Mouse (Mus musculus) MEL (cell line): ENCODE measurements around the gene Kitl. TPM values are rescaled to one million over a fixed set of nuclear protein-coding genes. Genes with fewer than 3 reads are reported as not detected.

ENCODE experiments used
- DNase-seq: peaks from one replicate; pipeline ENCODE4 v3.0.0; 2011; ENCODE audit warnings: low read depth, low spot score
- H3K27ac ChIP-seq: 2 replicates; pipeline ENCODE4 v1.5.1; 2012; ENCODE audit warnings: low read depth, mild to moderate bottlenecking, control low read depth, low read length, moderate library complexity; ENCODE audit not compliant: control insufficient read depth
- H3K27me3 ChIP-seq, 2 experiments: fragments of 150-350 bp in 1 of 2; sonication (generic) in 1 of 2; 2 replicates each; pipeline ENCODE4 v1.6.1; 2012; ENCODE audit warnings: low read length in 2 of 2, mild to moderate bottlenecking in 2 of 2, improper control_type of control experiment in 1 of 2, moderate library complexity in 1 of 2; ENCODE audit not compliant: insufficient read depth in 2 of 2, control insufficient read depth in 1 of 2
- H3K36me3 ChIP-seq, 2 experiments: 2 replicates each; pipeline ENCODE4 v1.6.1; 2012 to 2014; ENCODE audit warnings: low read length in 2 of 2, improper control_type of control experiment in 1 of 2, inconsistent platforms in 1 of 2, mild to moderate bottlenecking in 1 of 2; ENCODE audit not compliant: insufficient read depth in 2 of 2, control insufficient read depth in 1 of 2
- H3K4me1 ChIP-seq, 2 experiments: fragments of 150-350 bp in 1 of 2; sonication (generic) in 1 of 2; 2 replicates each; pipeline ENCODE4 v1.6.1; 2012; ENCODE audit warnings: low read length in 2 of 2, improper control_type of control experiment in 1 of 2, mild to moderate bottlenecking in 1 of 2; ENCODE audit not compliant: insufficient read depth in 2 of 2, control insufficient read depth in 1 of 2
- H3K4me3 ChIP-seq, 2 experiments: fragments of 150-350 bp in 1 of 2; sonication (generic) in 1 of 2; 2 replicates each; pipeline ENCODE4 v1.5.1; 2012; ENCODE audit warnings: low read depth in 2 of 2, low read length in 2 of 2, mild to moderate bottlenecking in 2 of 2, moderate library complexity in 2 of 2, control low read depth in 1 of 2, improper control_type of control experiment in 1 of 2; ENCODE audit not compliant: control insufficient read depth in 1 of 2, insufficient read depth in 1 of 2
- H3K79me2 ChIP-seq: 2 replicates; pipeline ENCODE4 v1.6.1; 2012; ENCODE audit warnings: mild to moderate bottlenecking, low read length, moderate library complexity; ENCODE audit not compliant: control insufficient read depth, poor library complexity, insufficient read depth
- H3K9ac ChIP-seq: 2 replicates; pipeline ENCODE4 v1.6.1; 2012; ENCODE audit warnings: low read depth, mild to moderate bottlenecking, control low read depth, low read length, moderate library complexity; ENCODE audit not compliant: control insufficient read depth, poor library complexity, severe bottlenecking
- H3K9me3 ChIP-seq: fragments of 150-350 bp; sonication (generic); replicated peaks from 2 replicates; pipeline ENCODE4 v1.6.1; 2012; ENCODE audit warnings: mild to moderate bottlenecking, low read length, improper control_type of control experiment, moderate library complexity; ENCODE audit not compliant: insufficient read depth
- CHD2 ChIP-seq: IDR thresholded peaks from 2 replicates; pipeline ENCODE4 v1.6.1; 2011; ENCODE audit warnings: low read length, improper control_type of control experiment
- CTCF ChIP-seq, 3 experiments: IDR thresholded peaks in 2 of 3; conservative IDR thresholded peaks in 1 of 3; 2 replicates each; pipeline ENCODE4 v1.5.1; 2011 to 2012; ENCODE audit warnings: low read length in 3 of 3, low read depth in 2 of 3, mild to moderate bottlenecking in 2 of 3, improper control_type of control experiment in 1 of 3, inconsistent platforms in 1 of 3, mixed read lengths in 1 of 3, moderate library complexity in 1 of 3; ENCODE audit not compliant: control insufficient read depth in 1 of 3, insufficient read depth in 1 of 3, poor library complexity in 1 of 3, severe bottlenecking in 1 of 3
- ELF1 ChIP-seq: IDR thresholded peaks from 2 replicates; pipeline ENCODE4 v1.6.1; 2014; ENCODE audit warnings: low read depth, mild to moderate bottlenecking, inconsistent platforms, low read length, improper control_type of control experiment, moderate library complexity
- EP300 ChIP-seq, 2 experiments: IDR thresholded peaks; 2 replicates each; pipeline ENCODE4 v1.6.1; 2011; ENCODE audit warnings: improper control_type of control experiment in 2 of 2, low read length in 2 of 2, low read depth in 1 of 2, mild to moderate bottlenecking in 1 of 2
- ETS1 ChIP-seq: IDR thresholded peaks from 2 replicates; pipeline ENCODE4 v1.6.1; 2012; ENCODE audit warnings: low read depth, mild to moderate bottlenecking, inconsistent platforms, low read length, improper control_type of control experiment, moderate library complexity
- GABPA ChIP-seq: IDR thresholded peaks from 2 replicates; pipeline ENCODE4 v1.6.1; 2012; ENCODE audit warnings: low read depth, mild to moderate bottlenecking, inconsistent platforms, low read length, improper control_type of control experiment, moderate library complexity
- GATA1 ChIP-seq: IDR thresholded peaks from 2 replicates; pipeline ENCODE4 v1.6.1; 2011; ENCODE audit warnings: low read depth, low read length, improper control_type of control experiment
- HCFC1 ChIP-seq: IDR thresholded peaks from 2 replicates; pipeline ENCODE4 v1.6.1; 2012; ENCODE audit warnings: low read depth, mild to moderate bottlenecking, inconsistent platforms, low read length, improper control_type of control experiment, moderate library complexity
- JUND ChIP-seq: IDR thresholded peaks from 2 replicates; pipeline ENCODE4 v1.6.1; 2011; ENCODE audit warnings: low read depth, mild to moderate bottlenecking, improper control_type of control experiment, low read length
- KAT2A ChIP-seq: conservative IDR thresholded peaks from 2 replicates; pipeline ENCODE4 v1.6.1; 2012; ENCODE audit warnings: low read depth, low read length, improper control_type of control experiment, inconsistent platforms
- MAX ChIP-seq: IDR thresholded peaks from 2 replicates; pipeline ENCODE4 v1.6.1; 2011; ENCODE audit warnings: low read length, improper control_type of control experiment
- MAZ ChIP-seq: IDR thresholded peaks from 2 replicates; pipeline ENCODE4 v1.6.1; 2012; ENCODE audit warnings: low read depth, mild to moderate bottlenecking, inconsistent platforms, low read length, improper control_type of control experiment
- MEF2A ChIP-seq: IDR thresholded peaks from 2 replicates; pipeline ENCODE4 v1.6.1; 2014; ENCODE audit warnings: low read depth, mild to moderate bottlenecking, inconsistent platforms, low read length, improper control_type of control experiment; ENCODE audit not compliant: poor library complexity, insufficient replicate concordance, severe bottlenecking; ENCODE audit errors: extremely low read depth
- MXI1 ChIP-seq: IDR thresholded peaks from 2 replicates; pipeline ENCODE4 v1.6.1; 2011; ENCODE audit warnings: mild to moderate bottlenecking, low read depth, low read length, improper control_type of control experiment
- MYB ChIP-seq: IDR thresholded peaks from 2 replicates; pipeline ENCODE4 v1.6.1; 2011; ENCODE audit warnings: mild to moderate bottlenecking, low read depth, low read length, improper control_type of control experiment
- NELFE ChIP-seq: IDR thresholded peaks from 2 replicates; pipeline ENCODE4 v1.6.1; 2011; ENCODE audit warnings: low read depth, low read length, improper control_type of control experiment
- POLR2A ChIP-seq, 2 experiments: IDR thresholded peaks; 2 replicates each; pipeline ENCODE4 v1.6.1; 2011 to 2012; ENCODE audit warnings: low read length in 2 of 2, mild to moderate bottlenecking in 2 of 2, control low read depth in 1 of 2, improper control_type of control experiment in 1 of 2, low read depth in 1 of 2, moderate library complexity in 1 of 2; ENCODE audit not compliant: control insufficient read depth in 1 of 2, insufficient read depth in 1 of 2, poor library complexity in 1 of 2
- RAD21 ChIP-seq: IDR thresholded peaks from 2 replicates; pipeline ENCODE4 v1.6.1; 2011; ENCODE audit warnings: mild to moderate bottlenecking, low read depth, low read length, improper control_type of control experiment
- RCOR1 ChIP-seq: IDR thresholded peaks from 2 replicates; pipeline ENCODE4 v1.6.1; 2012; ENCODE audit warnings: low read depth, mild to moderate bottlenecking, inconsistent platforms, low read length, improper control_type of control experiment
- SIN3A ChIP-seq: IDR thresholded peaks from 2 replicates; pipeline ENCODE4 v1.6.1; 2012; ENCODE audit warnings: low read length, improper control_type of control experiment, inconsistent platforms
- SMC3 ChIP-seq: IDR thresholded peaks from 2 replicates; pipeline ENCODE4 v1.6.1; 2011; ENCODE audit warnings: low read depth, low read length, improper control_type of control experiment
- TAL1 ChIP-seq: IDR thresholded peaks from 2 replicates; pipeline ENCODE4 v1.6.1; 2012; ENCODE audit warnings: mild to moderate bottlenecking, inconsistent platforms, low read length, moderate library complexity, mixed read lengths
- TBP ChIP-seq: IDR thresholded peaks from 2 replicates; pipeline ENCODE4 v1.8.0; 2011; ENCODE audit warnings: low read depth, low read length, improper control_type of control experiment
- UBTF ChIP-seq: IDR thresholded peaks from 2 replicates; pipeline ENCODE4 v1.6.1; 2012; ENCODE audit warnings: low read depth, mild to moderate bottlenecking, inconsistent platforms, low read length, improper control_type of control experiment, moderate library complexity, borderline replicate concordance; ENCODE audit not compliant: insufficient read depth
- USF1 ChIP-seq: IDR thresholded peaks from 2 replicates; pipeline ENCODE4 v1.6.1; 2014; ENCODE audit warnings: low read depth, mild to moderate bottlenecking, inconsistent platforms, low read length, improper control_type of control experiment, moderate library complexity
- USF2 ChIP-seq, 2 experiments: IDR thresholded peaks; 2 replicates each; pipeline ENCODE4 v1.6.1; 2011 to 2012; ENCODE audit warnings: improper control_type of control experiment in 2 of 2, low read length in 2 of 2, borderline replicate concordance in 1 of 2, inconsistent platforms in 1 of 2, low read depth in 1 of 2, mild to moderate bottlenecking in 1 of 2; ENCODE audit not compliant: insufficient read depth in 1 of 2
- ZC3H11A ChIP-seq: IDR thresholded peaks from 2 replicates; pipeline ENCODE4 v1.6.1; 2012; ENCODE audit warnings: low read depth, mild to moderate bottlenecking, inconsistent platforms, low read length, improper control_type of control experiment
- ZKSCAN1 ChIP-seq: IDR thresholded peaks from 2 replicates; pipeline ENCODE4 v1.6.1; 2012; ENCODE audit warnings: low read depth, mild to moderate bottlenecking, inconsistent platforms, low read length, improper control_type of control experiment, moderate library complexity
- ZNF384 ChIP-seq: IDR thresholded peaks from 2 replicates; pipeline ENCODE4 v1.6.1; 2012; ENCODE audit warnings: low read depth, mild to moderate bottlenecking, inconsistent platforms, low read length, improper control_type of control experiment
- polyA plus RNA-seq, 2 experiments: library from polyadenylated mRNA; stranded (reverse) in 1 of 2; unstranded in 1 of 2; fragments of >175 nt in 1 of 2; fragments of >200 nt in 1 of 2; gene quantifications; 2 replicates each; pipeline versions ENCODE4 v1.2.1 to v1.2.4; 2012; ENCODE audit warnings: low replicate concordance in 2 of 2, low read depth in 1 of 2; ENCODE audit not compliant: insufficient read length in 2 of 2, insufficient read depth in 1 of 2, missing spikeins in 1 of 2
- total RNA-seq: library from RNA; depleted of rRNA; stranded (reverse); fragments of 300-350 nt; gene quantifications from 2 replicates; pipeline ENCODE4 v1.2.3, GENCODE M21; 2012

The Kitl gene
- total and polyA plus RNA-seq, 3 experiments, result not detected

GRCm38 (mm10) chr10:100073092-100073491 is 57.7 kb downstream of the Kitl start:
- no peaks in the 10 kb centered on the region for H3K79me2 ChIP-seq
- DNase-seq, result no peak
- TF ChIP-seq ZC3H11A (no peak), USF1 (no peak), JUND (no peak), TAL1 (no peak), GABPA (no peak), ZKSCAN1 (no peak), MEF2A (no peak), MAX (no peak), EP300 (IDR thresholded peaks at IDR 0.05; ENCODE audit: low read depth in 1 of 2, low read length in 2 of 2) (no peak), RAD21 (no peak), SMC3 (no peak), MAZ (no peak), UBTF (no peak), HCFC1 (no peak), TBP (no peak), CTCF (IDR thresholded peaks at IDR 0.05 in 2 of 3, conservative IDR thresholded peaks at IDR 0.05 in 1 of 3; ENCODE audit: control insufficient read depth in 1 of 3, insufficient read depth in 1 of 3, low read depth in 2 of 3, low read length in 3 of 3, poor library complexity in 1 of 3, severe bottlenecking in 1 of 3) (no peak), RCOR1 (no peak), USF2 (IDR thresholded peaks at IDR 0.05; ENCODE audit: borderline replicate concordance in 1 of 2, insufficient read depth in 1 of 2, low read depth in 1 of 2, low read length in 2 of 2) (no peak), SIN3A (no peak), GATA1 (no peak)

GRCm38 (mm10) chr10:100101115-100101514 is 85.7 kb downstream of the Kitl start:
- Histone ChIP-seq H3K79me2 (no peaks in the 10 kb centered on the region), H3K27me3 (no peaks in the 10 kb centered on the region), H3K9me3 (no peaks in the 10 kb centered on the region), H3K27ac (no peak overlapping the region), H3K36me3 (no peaks in the 10 kb centered on the region), H3K4me3 (no peak overlapping the region), H3K9ac (no peak overlapping the region), H3K4me1 (no peaks in the 10 kb centered on the region)
- DNase-seq, result no peak
- TF ChIP-seq CHD2 (no peak), UBTF (no peak), CTCF (IDR thresholded peaks at IDR 0.05 in 2 of 3, conservative IDR thresholded peaks at IDR 0.05 in 1 of 3; ENCODE audit: control insufficient read depth in 1 of 3, insufficient read depth in 1 of 3, low read depth in 2 of 3, low read length in 3 of 3, poor library complexity in 1 of 3, severe bottlenecking in 1 of 3) (no peak), MXI1 (no peak), POLR2A (IDR thresholded peaks at IDR 0.05; ENCODE audit: control insufficient read depth in 1 of 2, insufficient read depth in 1 of 2, low read depth in 1 of 2, low read length in 2 of 2, poor library complexity in 1 of 2) (no peak), RCOR1 (no peak), JUND (no peak), ZC3H11A (no peak), ELF1 (no peak), ETS1 (no peak), ZNF384 (no peak), MAZ (no peak), GATA1 (no peak), KAT2A (no peak), MYB (no peak), NELFE (no peak), ZKSCAN1 (no peak), TAL1 (no peak)

More at GRCm38 (mm10) chr10:100073092-100073491, 57.7 kb downstream of the Kitl start:
- no peaks in the 10 kb centered on the region for H3K9me3 ChIP-seq
- no peak overlapping the region for H3K27ac ChIP-seq
- no peaks in the 10 kb centered on the region for H3K36me3 ChIP-seq
- no peaks in the 10 kb centered on the region for H3K4me1 ChIP-seq
- H3K9ac ChIP-seq, result no peak overlapping the region
- no peaks in the 10 kb centered on the region; a peak in 1 of 4 replicates for H3K27me3 ChIP-seq
- no peak overlapping the region for H3K4me3 ChIP-seq
